In genomic region chr1:169462386-169463115, GRCm38 (mm10) we compare ENCODE assay signal across 10 mouse cellular contexts.
DNase-seq lines count a peak whose midpoint lies in the region; ATAC-seq and TF ChIP-seq lines count a peak whose summit lies in the region.
"Had no signal": no experiment of that assay in that cellular context is flagged by ENCODE, and none has a peak within 500 bp of the region (broad histone marks: within the 10 kb centered on the region; RNA-seq: fewer than 3 reads in every experiment).

No protein-coding gene starts in this region.

- H3K27ac ChIP-seq in cerebellum, adult 2 months (ENCODE audit: insufficient read depth, low read length) = no peak overlapping the region
- H3K27ac ChIP-seq in hindbrain, postnatal 0 days = peak overlapping the region; percentile 69
- H3K27ac ChIP-seq: stomach, postnatal 0 days had no signal

- peak overlapping the region; percentile 25 for H3K4me3 ChIP-seq in cerebellum, adult 2 months (replicated peaks; ENCODE audit: insufficient read depth, low read depth, low read length)
- no peak overlapping the region for H3K4me3 ChIP-seq in hindbrain, postnatal 0 days (ENCODE audit: low read length)

- DNase-seq in brain, embryonic 14.5 days (ENCODE audit: low read depth) = peak; percentile 87
- peak; percentile 71 to 81 for DNase-seq in cerebellum, adult 2 months
- peak; percentile 82 for DNase-seq in hindbrain, postnatal 0 days (ENCODE audit: low spot score)
- DNase-seq in left cerebral cortex, postnatal 4 days = peak; percentile 93
- no peak for DNase-seq in retina, postnatal 1 day
- no peak for DNase-seq in heart, postnatal 4 days
- no peak for DNase-seq in thymus, postnatal 4 days
- DNase-seq: adrenal gland, postnatal 25 days had no signal

- intact Hi-C loops in left cerebral cortex, postnatal 4 days (cut with DNase I) = loop anchor here (10.0 kb wide), 2 partner anchors 1248 to 1368 kb away; no protein-coding TSS in a partner anchor

- H3K9me3 ChIP-seq in hindbrain, postnatal 0 days (ENCODE audit: low read length) = no peaks in the 10 kb centered on the region

- no peaks in the 10 kb centered on the region for H3K36me3 ChIP-seq in hindbrain, postnatal 0 days (ENCODE audit: insufficient read depth, low read length)
- H3K36me3 ChIP-seq: G1E had no signal

- no peak for TF ChIP-seq CTCF in brain, embryonic 14.5 days (IDR thresholded peaks at IDR 0.05; ENCODE audit: borderline replicate concordance, extremely low read depth, insufficient read depth, insufficient read length)
- no peak for TF ChIP-seq CTCF in cerebellum, adult 2 months (IDR thresholded peaks at IDR 0.05; ENCODE audit: borderline replicate concordance, insufficient read depth, low read depth, low read length)
- TF ChIP-seq CTCF in hindbrain, postnatal 0 days (IDR thresholded peaks at IDR 0.05; ENCODE audit: low read depth) = no peak

- WGBS in cerebellum, adult 2 months = 4% methylated on average over 15 of the region's 15 CpGs
- WGBS in hindbrain, postnatal 0 days = 31% methylated on average over 15 of the region's 15 CpGs

- no peak for TF ChIP-seq POLR2A in brain, embryonic 14.5 days (IDR thresholded peaks at IDR 0.05; ENCODE audit: borderline replicate concordance, extremely low read depth, insufficient read depth, insufficient read length, poor library complexity, severe bottlenecking)
- no peak for TF ChIP-seq POLR2A in cerebellum, adult 2 months (IDR thresholded peaks at IDR 0.05; ENCODE audit: borderline replicate concordance, insufficient read depth, low read length)

- ATAC-seq in hindbrain, postnatal 0 days = peak; percentile 84

- H3K4me1 ChIP-seq in cerebellum, adult 2 months (ENCODE audit: control insufficient read depth, insufficient read depth, low read length) = peaks cover 9% of the 10 kb centered on the region
- H3K4me1 ChIP-seq in hindbrain, postnatal 0 days (ENCODE audit: insufficient read depth, low read length) = no peaks in the 10 kb centered on the region

- no peaks in the 10 kb centered on the region for H3K27me3 ChIP-seq in cerebellum, adult 2 months (ENCODE audit: control insufficient read depth, insufficient read depth, low read length)
- no peaks in the 10 kb centered on the region for H3K27me3 ChIP-seq in hindbrain, postnatal 0 days (ENCODE audit: insufficient read depth, low read length)

- no peak overlapping the region for H3K9ac ChIP-seq in hindbrain, postnatal 0 days (replicated peaks; ENCODE audit: low read length)

- peak overlapping the region; percentile 31 for H3K4me2 ChIP-seq in hindbrain, postnatal 0 days (ENCODE audit: low read depth, low read length)

Comparison
In these comparisons a context has a peak if more than half of its experiments do, and no peak if none do; other contexts are left out.
1. DNase-seq: peak in brain, embryonic 14.5 days (single experiment), cerebellum, adult 2 months (2 of 2), hindbrain, postnatal 0 days (single experiment) and left cerebral cortex, postnatal 4 days (single experiment); none in retina, postnatal 1 day (single experiment), heart, postnatal 4 days (single experiment) and thymus, postnatal 4 days (single experiment).